Mouse (Mus musculus) MN1 (cell line): ENCODE results near the gene Vil1.
A peak's percentile ranks its signal among the peaks of the same experiment; 100 is the strongest.
"Not testable (repeated sequence)": the region's sequence is repeated elsewhere in the genome, so short reads cannot be mapped to it uniquely, and the experiment has no call there.

Source experiments
- DNase-seq: peaks from one replicate; pipeline ENCODE4 v3.0.0-alpha.2; 2016; ENCODE audit warnings: low spot score

Vil1 gene

GRCm38 (mm10) chr1:74387386-74387988 is 21.7 kb upstream of the Vil1 start:
- no peak for DNase-seq

DNA sequence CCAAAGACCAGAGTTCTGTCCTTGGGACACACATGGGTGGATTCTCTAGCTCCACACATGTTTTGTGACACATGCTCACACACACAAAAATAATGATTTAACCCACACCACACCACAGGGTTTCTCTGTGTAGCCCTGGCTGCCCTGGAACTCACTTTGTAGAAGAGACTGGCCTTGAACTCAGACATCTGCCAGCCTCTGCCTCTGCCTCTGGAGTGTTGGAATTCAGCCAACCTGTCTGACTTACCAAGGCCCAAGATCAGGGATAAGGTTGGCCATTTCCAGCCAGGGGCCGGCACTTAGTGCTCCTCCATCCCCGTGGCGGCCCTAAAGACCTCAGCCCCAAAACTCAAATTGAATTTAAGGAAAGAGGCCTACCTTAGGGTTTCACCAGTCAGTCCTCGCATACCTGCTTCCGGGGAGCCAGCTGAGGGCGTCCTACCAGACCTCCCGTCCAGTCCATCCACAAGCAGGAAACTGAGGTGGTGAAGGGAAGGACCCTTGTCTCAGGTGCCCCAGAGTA is 20.7 kb upstream of the Vil1 start:
- no peak for DNase-seq

DNA sequence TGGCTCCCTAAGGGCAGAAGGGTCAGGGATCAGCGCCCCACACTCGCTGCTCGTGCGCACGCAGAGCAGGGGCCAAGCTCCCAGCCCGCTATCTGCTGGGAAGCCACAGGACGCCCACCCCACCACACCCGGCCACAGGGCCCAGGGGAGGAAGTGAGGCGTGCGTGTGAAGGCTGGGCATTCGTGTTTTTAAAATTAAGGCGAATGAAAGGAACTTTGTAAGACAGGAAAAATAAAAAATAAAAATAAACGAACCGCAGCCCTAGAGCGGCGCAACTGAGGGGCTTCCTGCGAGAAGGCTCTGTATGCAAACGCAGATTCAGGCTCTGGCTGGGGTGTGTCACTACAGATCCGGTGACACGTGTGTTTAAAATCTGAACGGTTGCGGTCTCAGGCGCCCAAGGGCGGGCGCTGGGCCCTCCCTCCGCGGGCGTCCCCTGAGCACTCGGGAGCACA is 19.3 kb upstream of the Vil1 start:
- no peak for DNase-seq

GRCm38 (mm10) chr1:74390287-74390906 is 18.8 kb upstream of the Vil1 start:
- DNase-seq: no peak

DNA sequence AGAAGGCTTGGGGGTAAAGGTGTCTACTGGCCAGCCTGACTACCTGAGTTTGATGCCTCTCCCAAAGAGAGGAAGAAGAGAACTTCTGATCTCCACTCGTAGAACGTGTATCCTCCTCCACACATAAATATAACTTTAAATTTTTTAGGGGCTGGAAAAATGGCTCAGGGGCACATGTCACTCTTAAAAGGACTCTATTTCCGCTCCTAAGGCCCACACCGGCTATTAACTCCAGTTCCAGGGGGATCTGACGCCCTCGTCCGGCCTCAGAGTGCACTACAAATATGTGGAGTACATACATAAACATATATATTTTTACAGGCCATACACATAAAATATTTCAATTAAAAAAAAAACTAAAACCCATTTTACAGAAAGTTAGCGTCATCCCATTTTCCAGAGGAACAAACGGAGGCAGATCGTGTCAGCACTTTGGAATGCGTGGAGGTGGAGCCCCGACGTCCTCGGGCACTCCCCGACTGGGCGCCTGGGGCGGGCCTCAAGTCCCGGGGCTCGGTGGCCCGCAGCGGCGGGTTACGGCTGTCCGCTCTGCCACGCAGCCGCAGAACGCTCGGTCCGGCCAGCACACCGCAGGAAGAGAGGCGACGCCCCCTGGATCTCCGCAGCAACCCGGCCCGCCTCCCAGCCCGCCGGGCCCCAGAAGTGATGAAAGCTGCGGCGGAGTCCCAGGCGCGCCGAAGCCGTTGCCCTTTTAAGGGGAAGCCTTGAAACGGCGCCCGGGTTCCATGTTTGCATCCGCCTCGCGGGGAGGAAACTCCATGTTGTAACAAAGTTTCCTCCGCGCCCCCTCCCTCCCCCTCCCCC is 18.0 kb upstream of the Vil1 start, which contains the start of gene Ctdsp1:
Gene Ctdsp1, plus strand, starts transcription at position 586 of the 825 bp plus-strand sequence.
- peak; percentile 98 for DNase-seq

DNA sequence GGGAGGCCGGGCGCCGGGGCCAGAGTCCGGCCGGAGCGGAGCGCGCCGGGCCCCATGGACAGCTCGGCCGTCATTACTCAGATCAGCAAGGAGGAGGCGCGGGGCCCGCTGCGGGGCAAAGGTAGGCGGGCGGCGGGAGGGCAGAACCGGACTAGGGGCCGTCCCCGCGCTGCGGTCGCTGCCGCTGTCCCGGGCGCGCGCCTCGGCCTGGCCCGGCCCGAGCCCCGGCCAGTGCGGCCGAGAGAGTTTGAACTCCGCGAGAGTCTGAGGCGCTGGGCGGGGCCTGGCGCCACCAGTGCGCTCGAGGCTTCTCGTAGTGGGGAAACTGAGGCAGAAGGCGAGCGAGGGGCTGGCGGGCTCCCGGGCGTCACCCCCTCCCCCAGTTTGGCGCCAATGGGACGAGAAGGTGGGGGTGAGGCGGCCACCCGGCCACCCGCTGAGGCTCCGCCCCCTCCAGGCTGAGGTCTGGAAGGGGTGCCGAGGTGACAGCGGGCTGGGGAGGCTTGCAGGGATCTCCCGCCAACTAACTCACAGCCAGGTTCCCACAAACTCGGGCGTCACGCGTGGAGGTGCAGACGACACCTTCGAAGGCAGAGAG is 17.2 kb upstream of the Vil1 start:
- DNase-seq: peak; percentile 72

- peak; percentile 28 for DNase-seq
These were observed 16.7 kb upstream of the Vil1 start for GRCm38 (mm10) chr1:74392446-74392994.

DNA sequence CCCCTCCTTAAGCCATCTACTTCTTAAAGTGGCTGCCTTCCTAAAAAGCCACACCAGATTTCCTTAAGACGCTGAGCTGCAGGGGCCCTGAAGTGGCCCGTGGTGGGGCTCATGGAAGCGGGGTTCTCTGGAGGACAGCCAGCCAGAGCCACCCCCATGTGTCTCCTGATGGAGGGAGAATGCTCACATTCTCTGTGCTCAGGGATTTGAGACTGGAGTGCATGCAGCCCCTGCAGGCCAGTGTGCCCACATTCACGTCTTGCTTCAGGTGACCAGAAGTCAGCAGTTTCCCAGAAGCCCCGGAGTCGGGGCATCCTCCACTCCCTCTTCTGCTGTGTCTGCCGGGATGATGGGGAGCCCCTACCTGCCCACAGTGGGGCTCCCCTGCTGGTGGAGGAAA is 16.2 kb upstream of the Vil1 start:
- DNase-seq: no peak

DNA sequence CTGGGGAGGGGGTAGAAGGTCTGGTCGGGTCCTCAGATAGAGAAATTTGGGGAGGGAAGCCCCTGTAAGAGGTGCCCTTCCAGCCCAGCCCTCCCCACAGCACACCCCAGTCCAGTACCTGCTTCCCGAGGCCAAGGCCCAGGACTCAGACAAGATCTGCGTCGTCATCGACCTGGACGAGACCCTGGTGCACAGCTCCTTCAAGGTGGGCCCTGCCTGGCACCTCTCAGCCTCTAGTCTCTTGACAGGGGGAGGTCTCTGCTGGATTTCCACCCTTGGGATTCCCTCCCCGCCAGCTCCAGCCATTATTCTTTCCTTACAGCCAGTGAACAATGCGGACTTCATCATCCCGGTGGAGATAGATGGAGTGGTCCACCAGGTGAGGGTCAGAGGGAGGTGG is 15.5 kb upstream of the Vil1 start:
- no peak for DNase-seq

GRCm38 (mm10) chr1:74394311-74394710 is 14.9 kb upstream of the Vil1 start:
- DNase-seq: no peak

GRCm38 (mm10) chr1:74394858-74395257 is 14.3 kb upstream of the Vil1 start:
- DNase-seq: no peak

DNA sequence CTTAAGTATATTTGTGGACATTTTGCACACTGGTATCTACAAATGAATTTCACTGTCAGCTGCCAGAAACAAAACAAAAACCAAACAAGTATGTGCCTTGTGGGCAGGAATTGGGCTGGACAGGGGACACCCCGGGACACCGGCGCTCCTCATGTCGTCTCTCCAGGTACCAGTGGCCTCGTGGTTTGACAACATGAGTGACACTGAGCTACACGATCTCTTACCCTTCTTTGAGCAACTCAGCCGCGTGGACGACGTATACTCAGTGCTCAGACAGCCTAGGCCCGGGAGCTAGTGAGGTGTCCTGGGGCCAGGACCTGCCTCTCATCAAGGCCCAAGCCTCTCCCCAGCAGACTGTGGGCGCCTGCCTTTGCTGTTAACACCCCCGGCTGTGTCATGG is 13.9 kb upstream of the Vil1 start:
- DNase-seq: no peak

GRCm38 (mm10) chr1:74396456-74397222 is 12.5 kb upstream of the Vil1 start:
- not testable (repeated sequence) for DNase-seq

GRCm38 (mm10) chr1:74397268-74397918 is 11.8 kb upstream of the Vil1 start:
- DNase-seq: peak; percentile 99

DNA sequence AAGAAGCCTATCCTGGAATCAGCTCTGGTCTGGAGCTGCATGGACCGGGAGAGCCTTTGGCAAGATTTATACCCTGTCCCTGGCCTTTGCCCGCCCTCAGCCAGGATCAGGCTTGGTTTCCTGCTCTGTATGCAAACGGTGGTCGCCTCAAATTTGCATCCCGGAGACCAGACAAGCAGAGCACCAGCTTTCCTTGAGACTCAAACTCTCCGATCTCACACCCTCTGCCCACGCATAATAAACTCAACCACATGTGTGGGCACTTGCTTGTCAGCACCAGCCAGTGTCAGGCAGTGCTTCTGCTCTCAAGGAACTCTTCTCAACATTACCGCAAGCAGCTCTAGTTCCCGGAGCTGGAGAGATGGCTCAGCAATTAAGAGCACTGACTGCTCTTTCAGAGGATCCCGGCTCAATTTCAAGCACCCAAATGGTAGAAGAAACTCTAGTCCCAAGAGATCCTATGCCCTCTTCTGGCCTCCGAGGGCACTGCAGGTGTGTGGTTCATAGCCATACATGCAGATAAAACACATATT is 11.2 kb upstream of the Vil1 start:
- peak; percentile 76 for DNase-seq

DNA sequence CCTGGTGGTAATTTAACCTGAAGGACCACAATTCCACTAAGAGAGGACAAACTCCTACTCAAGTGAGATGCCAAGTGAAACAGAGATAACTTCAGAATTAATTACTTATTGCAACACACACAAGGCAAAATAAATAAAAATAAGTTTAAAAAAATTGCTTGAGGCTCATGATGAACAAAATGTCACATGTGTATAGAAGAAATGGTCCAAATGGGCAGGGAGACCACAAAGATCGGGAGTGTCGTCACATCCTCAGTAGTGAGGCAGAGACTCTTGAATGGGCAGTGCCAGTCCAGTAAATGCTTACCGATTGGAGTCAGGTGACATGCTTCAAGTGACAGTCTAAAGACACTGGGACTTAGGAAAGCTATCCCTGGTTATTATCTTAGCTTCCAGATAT is 8.6 kb upstream of the Vil1 start:
- DNase-seq: no peak

DNA sequence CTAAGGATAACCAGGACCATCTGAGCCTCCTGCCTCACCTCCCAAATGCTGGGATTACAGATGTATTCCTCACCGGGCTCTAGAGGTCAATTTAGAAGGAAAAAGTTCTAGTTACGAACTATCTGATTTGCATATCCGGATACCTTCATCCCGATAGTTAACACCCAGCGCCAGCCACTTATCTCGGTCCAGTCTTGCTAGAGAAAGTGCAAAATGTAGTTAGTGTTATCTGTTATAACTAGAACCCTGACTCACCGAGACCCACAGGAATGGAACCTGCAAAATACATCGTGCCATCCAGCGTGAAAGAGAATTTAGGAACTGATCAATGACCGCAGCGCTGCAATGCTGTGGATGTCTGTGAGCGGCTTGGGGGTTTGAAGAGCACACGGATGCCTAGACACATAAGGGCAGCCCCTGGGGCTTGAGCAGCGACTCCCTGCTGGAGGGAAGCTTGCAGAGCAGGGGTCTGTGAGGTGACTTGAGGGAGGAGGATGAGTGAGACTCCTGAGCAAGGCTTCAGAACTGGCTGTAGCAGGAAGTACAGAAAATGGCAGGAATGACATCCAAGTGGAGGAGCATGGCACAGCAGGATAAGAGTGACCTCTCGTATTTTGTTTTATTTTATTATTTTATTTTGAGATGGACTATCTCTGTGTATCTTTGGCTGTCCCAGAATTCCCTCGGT is 8.0 kb upstream of the Vil1 start:
- DNase-seq: no peak

DNA sequence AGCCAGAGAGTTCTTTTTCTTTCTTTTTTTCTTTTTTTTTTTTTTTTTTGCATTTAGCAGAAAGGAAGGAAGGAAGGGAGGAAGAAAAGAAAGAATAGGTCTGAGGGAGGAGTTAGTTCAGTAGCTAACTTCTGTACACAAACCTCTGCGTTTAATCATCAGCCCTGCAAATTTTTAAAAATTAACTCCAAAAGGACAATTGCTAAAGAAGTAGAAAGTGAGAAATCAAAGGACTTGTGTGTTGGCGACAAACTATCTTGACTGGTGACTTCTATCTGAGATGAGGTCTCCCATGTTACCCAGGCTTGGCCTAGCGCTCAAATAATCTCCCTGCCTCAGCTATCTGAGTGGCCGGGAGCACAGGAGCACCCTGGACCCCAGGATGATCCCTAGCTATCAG is 5.0 kb upstream of the Vil1 start:
- no peak for DNase-seq

GRCm38 (mm10) chr1:74411753-74412325 is 2.7 kb downstream of the Vil1 start:
- DNase-seq: no peak

DNA sequence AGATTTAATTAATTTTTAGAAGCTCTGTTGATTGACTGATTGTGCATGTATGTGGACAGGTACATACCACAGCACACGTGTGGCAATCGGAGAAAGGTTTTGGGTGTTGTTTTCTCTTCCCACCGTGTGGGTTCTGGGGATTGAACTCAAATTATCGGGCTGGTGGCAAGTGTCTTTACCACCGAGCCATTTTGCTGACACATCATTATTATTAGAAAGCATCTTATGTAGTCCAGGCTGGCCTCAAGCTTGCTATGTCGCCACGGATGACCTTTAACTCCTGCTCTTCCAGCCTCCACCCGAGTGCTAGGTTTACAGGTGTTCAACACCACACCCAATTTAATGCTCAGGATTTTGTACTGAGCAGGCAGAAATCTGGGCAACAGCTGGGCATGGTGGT is 3.5 kb downstream of the Vil1 start:
- DNase-seq: no peak
